Mouse (Mus musculus) frontal cortex, adult 2 months (tissue): ENCODE results near the gene Prex1. TPM values are rescaled to one million over a fixed set of nuclear protein-coding genes. Genes with fewer than 3 reads are reported as not detected.

Experiments used
- DNase-seq, 2 experiments: peaks; one replicate each; pipeline ENCODE4 v3.0.0; 2022; ENCODE audit warnings: low spot score in 1 of 2; ENCODE audit errors: extremely low spot score in 1 of 2
- polyA plus RNA-seq: library from polyadenylated mRNA; depleted of rRNA; stranded (reverse); fragments of >200 nt; gene quantifications from 2 replicates; pipeline ENCODE4 v1.2.3, GENCODE M21; 2012

Gene Prex1
- polyA plus RNA-seq, 1 experiment, result 101 TPM

- DNase-seq, result peak in 1 of 2 experiments; percentile 57
Observed at GRCm38 (mm10) chr2:166664506-166664905, 49.1 kb downstream of the Prex1 start.

GRCm38 (mm10) chr2:166663250-166663961 lies 50.2 kb downstream of the Prex1 start:
- no peak for DNase-seq

GRCm38 (mm10) chr2:166662595-166663160 lies 51.0 kb downstream of the Prex1 start:
- no peak for DNase-seq

GRCm38 (mm10) chr2:166661971-166662370 lies 51.7 kb downstream of the Prex1 start:
- no peak for DNase-seq

GRCm38 (mm10) chr2:166661498-166661897 lies 52.1 kb downstream of the Prex1 start:
- no peak for DNase-seq

GRCm38 (mm10) chr2:166658380-166658779 lies 55.3 kb downstream of the Prex1 start:
- no peak for DNase-seq

- no peak for DNase-seq
Observed at GRCm38 (mm10) chr2:166657451-166658011, 56.1 kb downstream of the Prex1 start.

- DNase-seq, result no peak
Observed at GRCm38 (mm10) chr2:166656630-166657029, 57.0 kb downstream of the Prex1 start.

- no peak for DNase-seq
Observed at GRCm38 (mm10) chr2:166655727-166656520, 57.7 kb downstream of the Prex1 start.

- DNase-seq, result no peak
Observed at GRCm38 (mm10) chr2:166655308-166655707, 58.3 kb downstream of the Prex1 start.

GRCm38 (mm10) chr2:166654875-166655274 lies 58.8 kb downstream of the Prex1 start:
- no peak for DNase-seq

GRCm38 (mm10) chr2:166653564-166653963 lies 60.1 kb downstream of the Prex1 start:
- no peak for DNase-seq

GRCm38 (mm10) chr2:166652672-166653071 lies 61.0 kb downstream of the Prex1 start:
- no peak for DNase-seq

- no peak for DNase-seq
Observed at GRCm38 (mm10) chr2:166651317-166652030, 62.2 kb downstream of the Prex1 start.

- peak in 1 of 2 experiments; percentile 39 for DNase-seq
Observed at GRCm38 (mm10) chr2:166650414-166650813, 63.2 kb downstream of the Prex1 start.

- DNase-seq, result no peak
Observed at GRCm38 (mm10) chr2:166647242-166647641, 66.4 kb downstream of the Prex1 start.

GRCm38 (mm10) chr2:166646434-166647088 lies 67.1 kb downstream of the Prex1 start:
- DNase-seq, result no peak

GRCm38 (mm10) chr2:166644816-166645215 lies 68.8 kb downstream of the Prex1 start:
- DNase-seq, result no peak

GRCm38 (mm10) chr2:166642581-166642987 lies 71.0 kb downstream of the Prex1 start:
- DNase-seq, result peak; percentile 66 to 85

- DNase-seq, result peak in 1 of 2 experiments; percentile 40
Observed at GRCm38 (mm10) chr2:166639750-166640149, 73.9 kb downstream of the Prex1 start.
